Mouse (Mus musculus) thymus, adult 18-20 months (tissue): Measurements from ENCODE around the gene Ankrd33.

Experiments used
- DNase-seq, 2 experiments: peaks; one replicate each; pipeline ENCODE4 v3.0.0; 2022; ENCODE audit warnings: mixed read lengths in 2 of 2

Ankrd33 gene

GRCm38 (mm10) chr15:101147115-101147909 lies 31.8 kb downstream of the Ankrd33 start:
- no peak for DNase-seq

GRCm38 (mm10) chr15:101147910-101148273 lies 32.3 kb downstream of the Ankrd33 start:
- no peak for DNase-seq

- no peak for DNase-seq
These were observed 33.0 kb downstream of the Ankrd33 start for GRCm38 (mm10) chr15:101148604-101149003.

- no peak for DNase-seq
These were observed 36.1 kb downstream of the Ankrd33 start for GRCm38 (mm10) chr15:101151409-101152261.

GRCm38 (mm10) chr15:101154700-101155616 lies 39.4 kb downstream of the Ankrd33 start:
- no peak for DNase-seq

- no peak for DNase-seq
These were observed 44.6 kb downstream of the Ankrd33 start for GRCm38 (mm10) chr15:101160128-101160527.

- DNase-seq = no peak
These were observed 45.0 kb downstream of the Ankrd33 start for GRCm38 (mm10) chr15:101160591-101160990.

- no peak for DNase-seq
These were observed 46.0 kb downstream of the Ankrd33 start for GRCm38 (mm10) chr15:101161534-101161933.

GRCm38 (mm10) chr15:101163056-101163458 lies 47.5 kb downstream of the Ankrd33 start:
- DNase-seq = no peak

- no peak for DNase-seq
These were observed 48.3 kb downstream of the Ankrd33 start for GRCm38 (mm10) chr15:101163854-101164253.

GRCm38 (mm10) chr15:101164291-101164690 lies 48.7 kb downstream of the Ankrd33 start:
- DNase-seq = no peak

GRCm38 (mm10) chr15:101165658-101166437 lies 50.3 kb downstream of the Ankrd33 start:
- no peak for DNase-seq

GRCm38 (mm10) chr15:101167553-101167952 lies 52.0 kb downstream of the Ankrd33 start:
- no peak for DNase-seq
